Mouse (Mus musculus): ENCODE results near the gene Kdm4b.

DNA sequence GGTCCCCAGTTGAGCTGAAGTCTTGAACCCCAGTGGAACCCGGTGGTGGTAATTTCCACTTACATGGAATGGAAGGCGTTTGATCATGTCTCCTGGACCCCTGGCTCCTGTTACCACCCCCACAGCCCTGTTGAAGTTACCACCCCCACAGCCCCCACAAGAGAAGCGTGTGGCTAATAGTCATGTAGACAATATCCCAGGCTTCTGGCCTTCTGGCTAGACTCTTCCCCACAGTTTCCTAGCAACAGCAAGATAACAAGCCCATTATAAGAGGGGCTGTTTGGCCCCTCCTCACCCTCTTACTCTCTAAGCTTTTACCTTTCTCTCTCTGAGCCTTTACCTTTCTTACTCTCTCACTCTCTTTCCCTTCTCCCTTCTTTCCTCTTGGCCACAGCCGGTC lies 81.0 kb downstream of the Kdm4b start:
- TF ChIP-seq POLR2A (IDR thresholded peaks at IDR 0.05; ENCODE audit: insufficient read depth, low read length) (no peak), CTCF (IDR thresholded peaks at IDR 0.05; ENCODE audit: low read depth, low read length) (no peak), EP300 (IDR thresholded peaks at IDR 0.05; ENCODE audit: insufficient read depth, low read depth, low read length) (no peak)

Data from ES-Bruce4 (cell line).